Mouse (Mus musculus) cerebellum, postnatal 14 days (tissue): ENCODE measurements around the gene Cmc1.
A peak's percentile ranks its signal among the peaks of the same experiment; 100 is the strongest.
"Not testable (repeated sequence)": the region's sequence is repeated elsewhere in the genome, so short reads cannot be mapped to it uniquely, and the experiment has no call there.

Source experiments
- DNase-seq, 2 experiments: peaks; one replicate each; pipeline ENCODE4 v3.0.0; 2021; ENCODE audit warnings: mixed read lengths in 2 of 2

The Cmc1 gene

DNA sequence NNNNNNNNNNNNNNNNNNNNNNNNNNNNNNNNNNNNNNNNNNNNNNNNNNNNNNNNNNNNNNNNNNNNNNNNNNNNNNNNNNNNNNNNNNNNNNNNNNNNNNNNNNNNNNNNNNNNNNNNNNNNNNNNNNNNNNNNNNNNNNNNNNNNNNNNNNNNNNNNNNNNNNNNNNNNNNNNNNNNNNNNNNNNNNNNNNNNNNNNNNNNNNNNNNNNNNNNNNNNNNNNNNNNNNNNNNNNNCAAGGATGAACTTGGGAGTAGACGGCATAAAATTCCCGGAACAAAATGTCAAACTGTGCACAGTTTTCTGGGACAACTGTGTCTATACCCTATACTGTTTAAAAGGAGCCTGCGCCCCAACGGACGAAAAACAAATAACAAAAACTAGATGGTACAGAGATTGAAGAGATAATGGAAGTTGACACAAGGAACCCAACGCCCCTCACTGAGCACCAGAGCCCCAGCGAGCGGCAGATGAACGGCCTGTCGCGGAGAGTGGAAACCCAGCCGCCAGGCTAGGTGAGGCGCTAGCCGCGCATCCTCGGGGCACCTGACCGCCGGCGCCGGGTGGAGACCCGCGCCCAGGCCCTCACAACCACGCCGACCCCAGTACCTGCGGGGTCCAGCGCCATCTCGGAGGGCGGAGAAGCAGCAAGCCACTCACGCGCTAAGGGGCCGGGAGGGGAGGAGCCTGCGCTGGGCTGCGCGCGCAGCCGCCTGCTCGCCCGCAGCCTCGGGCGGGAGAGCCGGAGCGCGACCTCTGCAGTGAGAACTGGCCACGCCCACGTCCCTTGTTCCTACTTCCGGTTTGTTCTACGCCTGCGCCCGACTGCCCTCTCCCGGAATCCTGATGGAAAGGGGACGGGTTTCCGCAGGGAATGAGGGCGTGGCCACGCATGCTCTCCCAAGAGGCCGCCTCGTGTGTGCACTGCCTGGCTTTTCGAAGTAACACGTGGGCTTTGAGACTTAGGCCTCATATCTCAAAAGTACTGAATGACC lies at the start of gene Cmc1:
TSS of gene Cmc1 (minus strand) at position 771 of the 996 bp plus-strand sequence.
- DNase-seq, result peak; percentile 98

DNA sequence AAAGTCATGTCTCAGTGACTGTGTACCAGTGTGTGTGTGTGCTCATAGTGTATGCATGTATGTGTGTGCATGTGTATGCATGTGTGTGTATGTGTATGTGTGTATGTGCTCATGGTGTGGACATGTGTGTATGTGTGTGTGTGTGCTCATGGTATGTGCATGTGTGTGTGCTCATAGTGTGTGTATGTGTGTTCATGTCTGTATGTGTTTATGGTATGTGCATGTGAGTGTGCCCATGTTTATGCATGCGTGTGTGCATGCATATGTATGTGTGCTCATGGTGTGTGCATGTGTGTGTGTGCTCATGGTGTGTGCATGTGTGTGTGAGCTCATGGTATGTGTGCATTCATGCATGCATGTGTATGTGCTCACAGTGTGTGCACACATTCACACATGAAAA lies 48.6 kb upstream of the Cmc1 start:
- no peak for DNase-seq

DNA sequence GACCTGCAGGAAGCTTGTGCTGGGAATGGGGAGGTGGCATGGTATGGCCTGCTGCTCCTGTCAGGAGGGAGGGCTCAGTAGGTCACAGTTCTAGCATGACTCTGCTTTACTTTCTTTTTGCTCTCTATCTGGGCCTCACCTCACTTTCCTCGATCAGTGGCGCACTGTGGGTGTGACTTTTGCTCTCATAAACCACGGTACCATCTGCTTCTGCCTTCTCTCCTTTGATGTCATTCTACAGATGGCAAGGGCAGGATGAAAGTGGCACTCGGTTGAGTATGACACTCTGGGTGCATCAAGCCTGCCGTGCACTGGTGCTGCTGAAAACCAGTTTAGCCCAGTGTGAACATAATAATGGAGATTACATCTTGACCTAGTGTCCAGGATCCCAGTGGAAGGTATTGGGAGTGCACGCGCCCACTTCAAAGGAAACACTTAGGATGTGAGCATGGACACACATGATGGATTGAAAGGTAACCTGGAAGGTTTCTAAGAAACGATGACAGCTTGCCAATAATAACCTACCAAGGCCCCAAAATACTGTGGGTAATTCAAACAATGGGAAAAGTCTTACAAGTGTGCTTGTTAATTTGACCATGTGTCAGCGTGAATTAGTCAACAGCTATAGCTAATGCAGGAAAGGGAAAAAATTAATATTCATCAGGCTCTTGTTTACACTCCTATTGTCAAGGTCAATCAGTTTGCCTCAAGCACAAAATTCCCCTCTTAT lies 46.8 kb upstream of the Cmc1 start:
- no peak for DNase-seq

DNA sequence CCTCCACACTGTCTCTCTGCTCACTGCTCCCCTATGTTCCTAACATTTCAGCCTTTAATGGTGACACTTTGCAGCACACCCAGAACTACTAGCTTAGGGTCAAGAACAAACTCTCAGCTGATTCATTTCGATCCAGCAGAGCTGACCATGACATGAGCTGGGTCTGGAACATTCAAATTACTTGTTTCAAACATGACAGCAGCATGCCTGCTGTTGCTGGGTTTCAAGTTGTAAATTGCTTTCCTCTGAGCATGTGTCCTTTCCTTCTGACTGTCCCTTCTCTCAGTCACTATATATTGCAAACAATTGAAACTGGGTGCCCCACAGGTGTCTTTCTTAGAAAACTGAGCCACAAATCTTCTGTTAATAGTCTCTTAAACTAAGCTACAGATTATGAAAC lies 43.3 kb upstream of the Cmc1 start:
- DNase-seq, result no peak

DNA sequence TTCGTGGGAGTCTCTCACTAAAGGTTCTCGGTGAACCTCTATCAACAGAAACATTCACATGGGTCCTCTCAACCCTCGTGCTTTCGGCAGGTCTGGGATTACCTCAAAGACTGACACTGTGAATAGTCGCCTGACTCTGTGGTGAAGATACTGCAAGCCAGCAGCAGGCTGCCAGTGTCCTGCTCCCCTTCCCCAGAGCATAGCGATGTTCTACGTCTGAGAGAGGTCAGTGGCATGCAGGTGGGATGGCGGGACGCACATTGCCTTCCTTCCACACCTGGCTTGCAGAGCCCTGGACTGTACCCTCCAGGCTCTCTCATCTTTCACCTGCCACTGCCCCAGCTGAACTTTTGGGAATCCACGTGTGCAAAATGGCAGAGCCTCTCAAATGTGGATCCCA lies 41.3 kb upstream of the Cmc1 start:
- no peak for DNase-seq

DNA sequence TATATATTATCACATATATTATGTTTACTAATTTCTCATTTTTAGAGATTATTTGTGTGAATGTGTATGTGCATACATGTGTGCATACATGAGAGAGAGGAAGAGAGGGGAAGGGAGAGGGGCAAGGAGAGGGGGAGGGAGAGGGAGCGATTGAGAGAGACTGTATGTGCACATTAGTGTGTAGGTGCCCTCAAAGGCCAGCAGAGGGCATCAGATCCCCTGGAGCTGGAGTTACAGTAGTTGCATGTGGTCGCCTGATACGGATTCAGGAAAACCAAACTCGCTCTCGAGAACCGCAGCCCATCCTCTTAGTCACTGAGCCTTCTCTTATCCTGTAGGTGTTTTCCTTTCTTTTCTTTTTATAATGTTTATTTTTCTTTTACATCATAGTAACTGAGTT lies 38.4 kb upstream of the Cmc1 start:
- DNase-seq, result no peak

DNA sequence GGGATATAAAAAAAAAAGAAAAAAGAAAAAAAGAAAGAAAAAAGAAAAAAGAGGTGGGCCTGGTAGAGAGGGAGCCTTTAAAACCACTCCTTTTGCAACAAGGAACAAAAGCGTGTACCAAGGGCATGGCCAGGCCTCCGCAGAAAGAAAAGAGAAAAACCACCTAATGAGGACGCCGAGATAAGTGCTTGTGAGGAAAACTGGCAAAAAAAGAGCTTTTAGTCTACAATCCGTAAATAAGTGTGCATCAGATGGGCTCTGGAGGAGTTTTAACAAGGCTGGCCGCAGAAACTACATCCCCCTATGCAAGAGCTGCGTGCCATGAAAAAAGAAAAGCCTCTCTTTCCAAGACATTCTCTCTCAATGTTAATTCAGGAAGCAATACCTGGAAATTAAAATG lies 37.4 kb upstream of the Cmc1 start:
- no peak for DNase-seq

DNA sequence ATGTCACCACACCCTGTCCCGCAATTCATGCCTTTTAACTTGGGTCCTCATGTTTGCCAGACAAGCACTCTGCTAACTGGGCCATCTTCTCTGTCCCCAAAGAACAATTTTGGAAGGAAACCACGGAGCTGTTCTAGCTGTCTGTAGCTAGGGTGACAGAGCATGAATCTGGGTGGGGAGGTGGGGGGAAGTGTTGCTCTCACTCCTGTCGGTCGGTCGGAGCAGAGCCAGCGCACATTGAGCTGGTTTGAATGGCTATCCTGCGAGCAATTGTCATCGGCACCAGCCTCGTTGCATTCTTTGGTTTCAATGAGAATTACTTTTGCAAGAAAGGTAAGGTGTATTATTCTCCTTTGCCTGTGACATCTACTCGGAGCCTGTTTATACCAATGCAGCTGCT lies 36.8 kb upstream of the Cmc1 start:
- no peak for DNase-seq

DNA sequence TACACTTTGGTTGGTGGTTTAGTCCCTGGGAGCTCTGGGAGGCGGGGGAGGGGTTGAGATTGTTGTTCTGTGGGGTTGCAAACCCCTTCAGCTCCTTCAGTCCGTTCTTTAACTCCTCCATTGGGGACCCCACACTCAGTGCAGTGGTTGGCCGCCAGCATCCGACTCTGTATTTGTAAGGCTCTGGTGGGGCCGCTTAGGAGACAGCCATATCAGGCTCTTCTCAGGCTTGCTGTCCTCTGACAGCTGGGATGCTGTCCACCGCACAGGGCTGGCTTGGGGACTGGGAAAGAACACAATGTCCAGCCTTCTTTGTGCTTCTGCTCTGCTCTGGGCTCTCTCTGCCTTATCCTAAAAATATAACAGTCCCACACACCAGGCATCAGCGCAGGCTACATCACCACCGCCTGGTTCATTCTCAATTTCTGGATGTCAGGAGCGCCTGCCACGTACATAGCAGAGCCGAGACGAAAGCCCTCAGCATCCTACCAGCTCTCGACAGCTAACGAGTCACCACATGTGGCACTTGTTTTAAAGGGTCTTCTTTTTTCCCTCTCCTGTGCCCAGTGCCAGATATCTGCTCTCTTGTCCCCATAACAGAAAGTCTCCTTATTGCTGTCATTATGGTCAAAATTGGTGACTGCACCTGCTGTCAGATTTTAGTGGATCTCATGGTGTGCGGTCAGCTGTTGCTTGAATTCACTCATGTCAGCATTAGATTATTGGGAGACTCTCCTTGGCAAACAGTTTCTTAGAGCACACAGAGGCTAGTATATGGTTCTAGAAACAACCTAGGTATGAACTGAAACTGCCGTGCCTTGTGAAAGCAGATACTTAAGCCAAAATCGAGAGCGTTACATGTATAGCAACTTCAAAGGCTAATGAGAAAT lies 29.4 kb upstream of the Cmc1 start:
- DNase-seq, result peak; percentile 49 to 64

DNA sequence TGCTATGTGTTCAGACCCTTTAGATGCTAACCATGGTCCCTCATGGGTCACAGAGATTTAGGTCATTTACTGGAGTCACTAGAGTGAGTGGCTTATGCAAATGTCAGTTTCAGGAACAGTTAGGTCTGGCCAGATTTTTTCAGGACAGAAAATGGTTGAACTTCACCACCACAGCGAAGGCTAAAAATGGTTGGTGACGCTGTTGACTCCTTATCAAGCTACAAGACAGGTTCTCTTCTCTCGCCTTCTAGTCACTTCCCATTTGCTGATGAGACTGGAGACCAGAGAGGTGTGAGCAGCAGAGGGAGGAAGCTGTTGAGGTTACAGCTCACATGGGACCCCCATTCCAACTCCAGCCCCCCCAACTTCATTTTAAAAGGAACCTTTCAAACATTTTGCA lies 26.7 kb upstream of the Cmc1 start:
- DNase-seq, result no peak

DNA sequence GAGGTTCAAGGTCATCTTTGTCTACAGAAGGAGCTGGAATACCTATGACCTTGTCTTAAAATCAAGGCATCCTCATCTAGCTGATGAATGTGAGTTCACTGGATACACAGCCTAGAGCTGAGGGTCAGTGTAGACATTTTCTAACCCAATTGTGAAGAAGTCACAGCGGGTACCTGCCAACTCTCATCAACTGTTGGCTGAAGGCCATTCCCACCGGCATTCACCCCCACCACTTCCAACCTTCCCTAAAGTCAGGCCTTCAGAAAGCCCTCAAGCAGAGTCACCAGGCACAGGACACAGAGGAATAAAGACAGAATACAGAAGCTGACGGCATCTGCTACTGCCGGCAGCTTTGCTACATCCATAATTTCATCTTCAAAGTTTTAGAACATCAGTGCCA lies 25.4 kb upstream of the Cmc1 start:
- DNase-seq, result peak; percentile 37 to 44

DNA sequence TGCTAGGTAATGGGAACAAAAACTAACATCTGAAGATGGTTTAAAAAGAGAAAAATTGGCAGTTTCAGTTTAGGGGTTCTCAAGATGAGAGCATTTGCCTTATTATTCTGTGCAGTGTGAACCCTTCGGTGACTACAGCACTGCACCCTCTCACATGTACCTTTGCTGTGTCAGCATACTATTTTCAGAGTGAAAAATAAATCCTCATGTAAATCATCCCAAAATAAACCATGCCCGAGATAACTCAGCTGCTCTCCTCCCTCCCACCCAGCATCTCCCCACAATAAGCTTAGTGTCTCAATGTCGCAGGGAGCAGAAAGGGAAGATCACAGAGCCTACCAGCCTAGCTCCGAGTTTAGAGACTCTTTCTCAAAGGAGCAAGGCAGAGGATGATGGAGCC lies 23.1 kb upstream of the Cmc1 start:
- no peak for DNase-seq

DNA sequence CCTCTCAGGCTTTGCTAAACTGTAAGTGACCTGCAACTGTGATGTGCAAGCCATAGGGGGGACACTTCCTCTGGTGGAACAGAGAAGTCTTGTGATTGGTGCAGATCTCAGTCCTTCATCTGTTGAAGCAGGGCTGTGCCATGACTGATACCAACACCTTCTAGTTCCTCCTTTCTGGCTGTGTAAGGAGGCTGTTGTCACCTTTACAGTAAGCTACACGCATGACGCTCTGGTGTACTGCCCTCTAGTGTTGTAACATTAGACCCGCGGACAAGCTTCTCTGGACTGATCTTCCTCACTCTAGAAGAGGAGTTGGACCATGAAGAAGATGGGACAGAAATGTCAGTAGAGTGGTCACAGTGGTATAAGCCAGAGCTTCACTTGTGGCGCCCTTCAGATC lies 18.6 kb upstream of the Cmc1 start:
- DNase-seq, result peak; percentile 34 to 38

DNA sequence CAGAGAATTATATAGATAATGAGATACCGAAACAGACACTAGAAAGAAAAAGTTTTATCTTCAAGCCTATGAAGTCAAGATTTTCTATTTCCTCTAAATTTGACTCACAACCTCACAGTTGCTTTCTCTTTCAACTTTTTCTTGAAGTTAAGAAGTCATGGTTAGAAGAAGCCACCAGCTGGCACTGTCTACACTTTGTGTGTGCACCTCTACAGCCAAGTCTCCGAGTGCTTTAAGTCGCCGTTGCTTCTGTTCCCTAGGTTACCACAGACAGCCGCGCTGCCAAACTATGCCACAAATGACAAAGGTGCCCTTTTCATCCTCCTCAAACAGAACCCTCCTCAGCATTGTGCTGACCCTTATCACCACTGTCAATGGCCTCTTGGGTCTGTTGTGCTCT lies 17.6 kb upstream of the Cmc1 start:
- no peak for DNase-seq

DNA sequence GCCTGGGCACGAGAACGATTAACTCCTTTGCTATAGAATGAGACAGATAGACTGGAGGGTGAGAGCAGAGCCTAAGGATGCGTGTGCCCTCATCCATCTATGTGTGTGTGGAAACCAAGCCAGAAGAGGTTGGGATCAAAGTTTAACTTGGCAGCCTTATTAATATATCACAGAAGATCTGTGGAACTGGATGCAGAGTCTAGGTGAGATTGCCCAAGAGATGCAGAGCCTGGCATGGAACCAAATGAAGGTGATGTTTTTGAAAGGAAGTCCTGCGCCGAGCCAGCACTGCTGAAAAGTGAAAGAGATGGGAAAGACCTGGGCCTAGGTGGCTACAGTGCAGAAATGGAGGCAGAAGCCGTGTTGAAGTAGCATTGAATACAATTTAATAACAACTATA lies 11.6 kb upstream of the Cmc1 start:
- DNase-seq, result no peak

DNA sequence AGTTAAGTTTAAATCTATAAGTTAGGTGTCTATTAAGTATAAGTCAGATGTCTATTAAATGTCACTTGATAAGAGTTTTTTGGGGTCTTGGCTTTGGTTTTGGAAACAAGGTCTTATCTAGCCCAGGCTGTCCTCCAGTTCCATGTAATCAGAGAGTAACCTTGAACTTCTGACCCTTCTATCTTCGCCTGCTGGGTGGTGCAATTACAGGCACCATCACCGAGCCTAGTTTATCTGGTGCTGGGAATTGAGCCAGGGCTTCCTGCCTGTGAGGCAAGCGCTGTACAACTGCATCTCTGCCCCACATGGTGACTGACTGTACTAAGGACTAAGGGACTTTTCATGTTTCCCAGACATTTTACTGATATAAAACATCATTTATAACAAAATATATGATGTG lies 10.0 kb upstream of the Cmc1 start:
- DNase-seq, result no peak

DNA sequence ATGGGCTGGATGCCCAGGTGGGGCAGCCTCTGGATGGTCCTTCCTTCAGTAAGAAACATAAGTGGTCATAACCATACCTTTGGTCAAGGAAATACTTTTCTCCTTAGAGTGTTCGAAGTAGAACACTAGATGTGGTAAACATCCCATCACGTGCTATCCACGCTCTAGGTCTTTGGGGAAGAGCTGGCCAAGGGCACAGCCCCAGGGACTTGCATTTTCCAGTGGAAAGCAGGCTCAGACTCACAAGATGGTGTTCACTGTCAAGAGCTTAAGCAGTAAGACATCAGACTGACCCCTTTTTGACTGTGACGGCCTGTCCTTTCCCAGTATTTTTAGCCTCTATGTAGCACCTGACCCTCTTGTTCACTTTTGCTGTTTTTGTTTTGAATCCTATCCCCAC lies 8.2 kb upstream of the Cmc1 start:
- DNase-seq, result no peak

DNA sequence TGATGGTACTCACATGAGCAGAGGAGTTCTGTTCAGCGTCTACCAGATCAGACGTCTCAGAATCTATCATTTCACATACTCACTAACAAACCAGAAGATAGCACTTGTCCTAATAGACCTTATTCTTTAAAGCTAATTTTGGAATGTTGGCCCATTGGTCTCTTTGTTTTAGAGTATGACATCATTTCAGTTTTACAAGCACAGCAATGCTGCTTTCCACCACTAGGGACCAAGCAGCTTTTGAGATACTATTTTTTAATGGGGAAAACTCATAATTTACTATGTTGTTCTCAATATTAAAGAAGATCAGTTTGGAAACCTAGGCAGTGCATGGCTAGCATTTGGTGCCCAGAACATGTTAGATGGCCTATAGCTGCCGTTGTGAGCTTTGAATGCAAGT lies 7.3 kb upstream of the Cmc1 start:
- no peak for DNase-seq

DNA sequence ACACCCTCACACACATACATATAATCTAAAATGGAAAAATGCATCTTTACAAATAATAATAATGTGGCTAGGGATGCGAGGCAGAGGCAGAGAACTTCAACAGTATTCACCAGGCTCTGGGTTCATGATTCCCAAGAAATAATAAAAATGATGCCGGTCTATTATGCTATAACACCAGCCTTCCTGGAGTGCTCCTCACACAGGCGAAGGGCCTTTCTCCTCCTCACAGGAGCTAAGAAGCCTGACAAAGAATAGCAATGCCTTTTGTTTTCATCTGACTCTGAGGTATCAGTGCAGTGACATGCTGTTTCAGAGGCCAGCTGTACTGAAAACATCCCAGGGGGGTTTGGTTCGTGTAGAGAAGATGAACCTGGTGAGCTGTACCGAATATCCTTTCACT lies 4.7 kb upstream of the Cmc1 start:
- DNase-seq, result no peak

DNA sequence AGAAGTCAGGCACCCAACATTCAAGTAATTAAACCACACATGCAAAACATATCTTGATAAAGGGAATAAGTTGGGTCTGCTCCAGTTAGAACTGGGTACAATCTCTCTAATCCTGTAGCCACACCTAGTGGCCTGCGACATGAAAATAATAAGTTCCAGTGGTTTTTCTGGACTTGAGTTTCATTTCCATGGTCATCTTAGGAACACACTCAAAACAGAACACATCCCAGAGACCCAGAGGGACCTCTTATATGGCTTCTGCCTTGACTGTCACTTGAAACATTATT lies 1.2 kb upstream of the Cmc1 start:
- no peak for DNase-seq

DNA sequence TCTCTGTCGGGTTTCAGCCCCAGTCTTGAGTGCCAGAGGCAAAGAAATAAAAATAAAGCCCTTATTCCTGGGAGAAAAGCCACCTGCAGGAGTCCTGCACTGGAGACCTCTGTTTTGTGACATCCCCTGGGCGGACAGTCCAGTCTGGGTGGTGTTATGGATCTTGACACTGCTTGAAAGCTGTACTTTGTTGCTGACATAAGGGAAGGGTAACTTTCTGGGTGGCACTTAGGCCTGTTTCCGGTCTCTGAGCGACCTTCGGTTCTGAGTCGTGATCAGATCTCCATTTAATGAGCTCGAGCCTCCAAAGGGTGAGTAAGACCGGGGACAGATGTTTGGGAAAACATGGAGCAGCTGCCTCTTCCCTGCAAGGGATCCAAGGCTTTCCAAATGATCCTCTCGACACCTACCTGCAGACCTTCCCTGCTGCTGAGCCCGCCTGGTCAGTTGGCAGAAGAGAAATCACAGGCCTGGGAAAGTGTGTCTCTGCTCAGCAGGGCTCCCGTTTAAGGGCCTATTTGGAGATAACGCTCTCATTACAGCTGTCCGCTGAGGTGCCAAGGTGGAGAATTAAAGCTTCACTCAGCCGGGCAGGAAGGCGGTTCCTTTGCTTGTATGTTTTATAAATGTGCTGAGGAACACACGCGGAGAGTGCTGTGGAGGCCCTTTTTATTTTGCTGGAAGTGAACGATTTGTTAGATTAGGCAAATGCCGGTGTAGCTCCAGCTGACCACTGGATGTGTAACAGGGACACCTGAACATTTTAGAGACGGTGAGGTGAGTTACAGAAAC lies 648 bp upstream of the Cmc1 start:
- peak; percentile 28 to 36 for DNase-seq

DNA sequence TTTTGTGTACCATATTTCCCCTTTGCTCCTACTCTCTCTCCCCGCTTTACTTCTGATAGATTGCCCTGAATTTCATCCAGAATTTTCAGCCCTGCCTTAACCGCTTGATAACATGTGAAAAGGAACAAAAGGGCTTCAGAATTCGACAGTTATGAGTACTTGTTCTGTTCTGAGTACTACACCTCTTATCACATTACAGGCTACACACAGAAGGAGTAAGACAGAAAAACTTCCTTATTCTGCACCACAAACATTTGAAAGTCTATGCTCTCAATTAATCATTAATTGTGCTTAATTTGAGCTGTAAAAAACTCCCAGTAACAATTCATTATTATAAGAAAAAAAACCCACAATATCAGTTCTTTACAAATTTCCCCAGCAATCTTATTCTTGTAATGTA lies 9.6 kb downstream of the Cmc1 start:
- not testable (repeated sequence) for DNase-seq

DNA sequence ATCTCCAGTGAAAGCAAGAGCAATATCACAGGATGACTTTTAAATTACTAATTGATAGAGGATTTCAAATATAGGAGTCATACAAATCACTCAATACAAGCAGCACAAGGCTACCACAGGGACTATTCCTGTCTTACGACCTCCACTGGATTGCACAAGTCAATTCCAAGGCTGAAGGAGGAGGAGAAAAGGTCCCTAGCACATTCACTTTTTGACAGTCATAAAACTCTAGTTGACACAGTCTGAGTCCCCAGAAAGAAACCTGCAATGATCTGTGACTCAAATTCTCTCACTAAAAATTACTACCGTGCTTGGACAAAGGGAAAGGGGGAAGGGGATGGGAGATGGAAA lies 39.6 kb downstream of the Cmc1 start:
- no peak for DNase-seq
